Mouse (Mus musculus): ENCODE results near the gene Frmd4a.

DNA sequence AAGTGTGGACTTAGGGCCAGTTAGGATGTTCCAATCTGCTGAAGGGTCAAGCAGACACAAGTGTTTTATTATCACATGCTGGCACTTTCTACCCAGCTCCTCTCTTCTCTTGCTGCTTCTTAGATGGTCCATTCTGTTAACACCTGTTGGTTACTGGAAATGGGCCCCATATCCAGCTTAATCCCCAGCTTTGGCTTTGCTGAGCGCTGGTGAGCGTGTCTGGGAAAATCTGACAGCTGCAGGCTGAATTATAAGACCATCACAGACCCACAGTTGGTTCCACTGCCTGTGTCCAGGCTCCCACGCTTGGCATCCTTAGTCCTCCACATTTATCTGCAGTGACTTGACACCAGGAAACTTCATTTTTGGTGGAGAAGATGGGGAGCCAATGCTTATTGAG is 589.0 kb downstream of the Frmd4a start:
- TF ChIP-seq POLR2A (IDR thresholded peaks at IDR 0.05; ENCODE audit: borderline replicate concordance, extremely low read depth, insufficient read depth, insufficient read length, poor library complexity, severe bottlenecking) (no peak), CTCF (IDR thresholded peaks at IDR 0.05; ENCODE audit: borderline replicate concordance, extremely low read depth, insufficient read depth, insufficient read length) (no peak)
